Mouse (Mus musculus): ENCODE results near the gene Osm. TPM values are rescaled to one million over a fixed set of nuclear protein-coding genes. Genes with fewer than 3 reads are reported as not detected.

Gene Osm
- polyA plus RNA-seq, 2 experiments: 0.41 to 0.85 TPM

GRCm38 (mm10) chr11:4190677-4191076 is 45.5 kb upstream of the Osm start:
- Histone ChIP-seq H3K27me3 (ENCODE audit: control insufficient read depth, insufficient read depth, low read length) (no peaks in the 10 kb centered on the region), H3K27ac (no peak overlapping the region), H3K4me3 (ENCODE audit: insufficient read depth in 1 of 2, low read depth in 2 of 2, low read length in 2 of 2) (no peak overlapping the region), H3K9me3 (ENCODE audit: control insufficient read depth, low read length) (no peaks in the 10 kb centered on the region), H3K4me2 (ENCODE audit: low read depth) (no peak overlapping the region), H3K4me1 (replicated peaks; ENCODE audit: control insufficient read depth in 2 of 2, insufficient read depth in 2 of 2, low read length in 1 of 2) (peaks cover 3% of the 10 kb centered on the region in 2 experiments; a peak in 3 of 4 replicates), H3K36me3 (replicated peaks; ENCODE audit: control insufficient read depth, insufficient read depth, low read depth) (no peaks in the 10 kb centered on the region), H3K9ac (replicated peaks) (no peak overlapping the region)
- no peak for TF ChIP-seq CTCF (IDR thresholded peaks at IDR 0.05; ENCODE audit: low read depth)
- no peak for TF ChIP-seq EP300 (IDR thresholded peaks at IDR 0.05; ENCODE audit: low read depth)
- 76% methylated on average over 3 of the region's 3 CpGs for WGBS (ENCODE audit: insufficient replicate concordance)
- ATAC-seq (ENCODE audit: insufficient read depth) (no peak), DNase-seq (ENCODE audit: low read depth in 3 of 3, low spot score in 3 of 3) (no peak)

DNA sequence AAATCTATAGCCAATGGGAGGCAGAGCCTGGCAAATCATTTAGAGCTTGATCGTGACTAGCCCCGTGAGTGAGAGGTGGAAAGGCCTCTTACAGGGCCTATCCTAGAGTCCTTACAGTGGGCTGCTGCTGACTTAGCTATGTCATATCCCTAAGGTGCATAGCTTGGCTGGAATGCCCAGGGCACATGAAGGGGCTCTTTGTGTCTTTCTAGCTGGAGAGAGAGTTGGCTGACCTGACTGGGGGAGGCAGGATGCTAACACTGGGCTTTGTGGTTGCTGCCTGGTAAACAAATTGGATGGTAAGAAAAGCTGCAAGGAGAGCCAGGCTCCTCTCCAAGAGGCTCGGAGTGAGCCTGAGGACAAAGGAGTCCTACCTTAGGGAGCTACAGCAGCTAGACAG is 43.5 kb upstream of the Osm start:
- H3K4me2 ChIP-seq (ENCODE audit: low read depth): no peak overlapping the region
- H3K27me3 ChIP-seq (ENCODE audit: control insufficient read depth, insufficient read depth, low read length): no peaks in the 10 kb centered on the region
- H3K9ac ChIP-seq (replicated peaks): no peak overlapping the region
- WGBS (ENCODE audit: insufficient replicate concordance): 72% methylated on average over 3 of the region's 3 CpGs
- TF ChIP-seq CTCF (IDR thresholded peaks at IDR 0.05; ENCODE audit: low read depth) (no peak), EP300 (IDR thresholded peaks at IDR 0.05; ENCODE audit: low read depth) (no peak)
- DNase-seq (ENCODE audit: low read depth in 3 of 3, low spot score in 3 of 3) (no peak), ATAC-seq (ENCODE audit: insufficient read depth) (no peak)
- H3K4me3 ChIP-seq (ENCODE audit: insufficient read depth in 1 of 2, low read depth in 2 of 2, low read length in 2 of 2): no peak overlapping the region
- H3K36me3 ChIP-seq (replicated peaks; ENCODE audit: control insufficient read depth, insufficient read depth, low read depth): no peaks in the 10 kb centered on the region
- H3K27ac ChIP-seq: no peak overlapping the region
- no peaks in the 10 kb centered on the region for H3K9me3 ChIP-seq (ENCODE audit: control insufficient read depth, low read length)
- peaks cover 0 to 3% of the 10 kb centered on the region in 2 experiments; a peak in 1 of 4 replicates for H3K4me1 ChIP-seq (replicated peaks; ENCODE audit: control insufficient read depth in 2 of 2, insufficient read depth in 2 of 2, low read length in 1 of 2)

DNA sequence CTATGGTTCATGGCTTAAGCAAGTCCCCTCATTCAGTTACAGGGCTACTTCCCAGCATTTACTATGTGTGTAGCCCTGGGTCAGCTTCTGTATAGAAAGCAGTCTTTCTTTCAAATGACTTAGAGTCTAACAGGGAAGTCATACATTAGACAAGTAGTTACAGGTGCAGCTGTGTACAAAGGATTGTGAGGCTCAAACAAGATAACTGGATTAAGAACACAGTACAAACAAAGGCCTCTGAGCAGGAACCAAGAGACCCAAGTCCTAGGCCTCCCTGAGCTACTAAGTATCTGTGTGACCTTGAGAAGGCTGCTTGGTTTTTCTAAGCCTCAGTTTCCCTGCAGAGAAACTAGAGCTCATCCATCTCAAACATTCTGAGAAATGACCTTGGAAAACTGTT is 42.8 kb upstream of the Osm start:
- no peak overlapping the region for H3K4me2 ChIP-seq (ENCODE audit: low read depth)
- DNase-seq (ENCODE audit: low read depth in 3 of 3, low spot score in 3 of 3): no peak
- H3K4me1 ChIP-seq (replicated peaks; ENCODE audit: control insufficient read depth in 2 of 2, insufficient read depth in 2 of 2, low read length in 1 of 2): peaks cover 0 to 3% of the 10 kb centered on the region in 2 experiments; a peak in 1 of 4 replicates
- H3K4me3 ChIP-seq (ENCODE audit: insufficient read depth in 1 of 2, low read depth in 2 of 2, low read length in 2 of 2): no peak overlapping the region
- no peaks in the 10 kb centered on the region for H3K27me3 ChIP-seq (ENCODE audit: control insufficient read depth, insufficient read depth, low read length)
- no peak for ATAC-seq (ENCODE audit: insufficient read depth)
- no peaks in the 10 kb centered on the region for H3K9me3 ChIP-seq (ENCODE audit: control insufficient read depth, low read length)
- TF ChIP-seq CTCF (IDR thresholded peaks at IDR 0.05; ENCODE audit: low read depth) (no peak), EP300 (IDR thresholded peaks at IDR 0.05; ENCODE audit: low read depth) (no peak)
- H3K27ac ChIP-seq: no peak overlapping the region
- no peak overlapping the region for H3K9ac ChIP-seq (replicated peaks)
- H3K36me3 ChIP-seq (replicated peaks; ENCODE audit: control insufficient read depth, insufficient read depth, low read depth): no peaks in the 10 kb centered on the region

GRCm38 (mm10) chr11:4195597-4196031 is 40.6 kb upstream of the Osm start:
- Histone ChIP-seq H3K9me3 (ENCODE audit: control insufficient read depth, low read length) (no peaks in the 10 kb centered on the region), H3K4me1 (replicated peaks; ENCODE audit: control insufficient read depth in 2 of 2, insufficient read depth in 2 of 2, low read length in 1 of 2) (peaks cover 0 to 3% of the 10 kb centered on the region in 2 experiments; a peak in 1 of 4 replicates), H3K9ac (replicated peaks) (no peak overlapping the region), H3K4me2 (ENCODE audit: low read depth) (no peak overlapping the region), H3K4me3 (ENCODE audit: insufficient read depth in 1 of 2, low read depth in 2 of 2, low read length in 2 of 2) (no peak overlapping the region), H3K27ac (no peak overlapping the region), H3K27me3 (ENCODE audit: control insufficient read depth, insufficient read depth, low read length) (no peaks in the 10 kb centered on the region), H3K36me3 (replicated peaks; ENCODE audit: control insufficient read depth, insufficient read depth, low read depth) (no peaks in the 10 kb centered on the region)
- DNase-seq (ENCODE audit: low read depth in 3 of 3, low spot score in 3 of 3): no peak
- no peak for ATAC-seq (ENCODE audit: insufficient read depth)
- 37% methylated on average over 3 of the region's 3 CpGs for WGBS (ENCODE audit: insufficient replicate concordance)
- TF ChIP-seq EP300 (IDR thresholded peaks at IDR 0.05; ENCODE audit: low read depth) (no peak), CTCF (IDR thresholded peaks at IDR 0.05; ENCODE audit: low read depth) (no peak)

GRCm38 (mm10) chr11:4196636-4197035 is 39.6 kb upstream of the Osm start:
- no peak overlapping the region for H3K4me2 ChIP-seq (ENCODE audit: low read depth)
- no peaks in the 10 kb centered on the region for H3K36me3 ChIP-seq (replicated peaks; ENCODE audit: control insufficient read depth, insufficient read depth, low read depth)
- H3K9me3 ChIP-seq (ENCODE audit: control insufficient read depth, low read length): no peaks in the 10 kb centered on the region
- H3K4me3 ChIP-seq (ENCODE audit: insufficient read depth in 1 of 2, low read depth in 2 of 2, low read length in 2 of 2): no peak overlapping the region
- H3K4me1 ChIP-seq (replicated peaks; ENCODE audit: control insufficient read depth in 2 of 2, insufficient read depth in 2 of 2, low read length in 1 of 2): no peaks in the 10 kb centered on the region
- H3K9ac ChIP-seq (replicated peaks): no peak overlapping the region
- WGBS (ENCODE audit: insufficient replicate concordance): 72% methylated on average over 8 of the region's 8 CpGs
- no peak for DNase-seq (ENCODE audit: low read depth in 3 of 3, low spot score in 3 of 3)
- H3K27me3 ChIP-seq (ENCODE audit: control insufficient read depth, insufficient read depth, low read length): no peaks in the 10 kb centered on the region
- TF ChIP-seq CTCF (IDR thresholded peaks at IDR 0.05; ENCODE audit: low read depth): no peak
- ATAC-seq (ENCODE audit: insufficient read depth): no peak
- no peak overlapping the region for H3K27ac ChIP-seq

All from liver, embryonic 14.5 days (tissue).